Mouse (Mus musculus): Measurements from ENCODE around the gene Emc7.
"Not testable (repeated sequence)": the region's sequence is repeated elsewhere in the genome, so short reads cannot be mapped to it uniquely, and the experiment has no call there.

Gene Emc7

DNA sequence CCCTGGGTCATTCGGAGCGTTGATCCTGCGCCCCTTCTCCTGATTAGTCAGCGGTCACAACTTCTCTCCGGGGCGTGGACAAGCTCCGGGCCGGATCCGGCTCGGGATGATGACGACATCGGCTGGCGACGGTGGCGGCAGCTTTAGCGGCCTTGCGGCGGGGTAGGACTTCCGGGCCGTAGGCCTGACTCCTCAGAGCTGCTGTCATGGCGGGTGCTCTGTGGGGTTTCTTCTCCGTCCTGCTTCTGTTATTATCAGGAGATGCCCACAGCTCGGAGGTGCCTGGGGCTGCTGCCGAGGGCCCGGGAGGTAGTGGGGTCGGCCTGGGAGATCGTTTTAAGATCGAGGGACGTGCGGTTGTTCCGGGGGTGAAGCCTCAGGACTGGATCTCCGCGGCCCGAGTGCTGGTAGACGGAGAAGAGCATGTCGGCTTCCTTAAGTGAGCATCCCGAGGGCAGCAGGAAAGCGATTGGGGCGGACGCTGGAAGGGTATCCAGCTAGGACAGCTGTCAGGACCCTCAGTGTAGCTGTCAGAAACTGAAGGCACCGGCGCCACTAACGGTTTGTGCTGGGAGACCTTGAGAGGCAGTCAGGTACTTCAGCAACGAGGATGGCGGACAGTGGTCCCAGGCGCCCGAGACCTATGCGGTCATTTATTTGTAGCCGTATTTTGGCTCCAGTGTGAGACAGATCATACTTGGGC is at the start of gene Emc7:
Emc7 (plus strand) TSS at position 136 of the 703 bp plus-strand sequence.
- DNase-seq (ENCODE audit: low read depth): peak; percentile 89

GRCm38 (mm10) chr2:112407030-112407429 is 47.8 kb upstream of the Emc7 start:
- no peak for DNase-seq (ENCODE audit: low read depth)

- DNase-seq (ENCODE audit: low read depth): no peak
Measured at GRCm38 (mm10) chr2:112425308-112425707, 29.5 kb upstream of the Emc7 start.

GRCm38 (mm10) chr2:112428534-112428933 is 26.3 kb upstream of the Emc7 start:
- DNase-seq (ENCODE audit: low read depth): not testable (repeated sequence)

DNA sequence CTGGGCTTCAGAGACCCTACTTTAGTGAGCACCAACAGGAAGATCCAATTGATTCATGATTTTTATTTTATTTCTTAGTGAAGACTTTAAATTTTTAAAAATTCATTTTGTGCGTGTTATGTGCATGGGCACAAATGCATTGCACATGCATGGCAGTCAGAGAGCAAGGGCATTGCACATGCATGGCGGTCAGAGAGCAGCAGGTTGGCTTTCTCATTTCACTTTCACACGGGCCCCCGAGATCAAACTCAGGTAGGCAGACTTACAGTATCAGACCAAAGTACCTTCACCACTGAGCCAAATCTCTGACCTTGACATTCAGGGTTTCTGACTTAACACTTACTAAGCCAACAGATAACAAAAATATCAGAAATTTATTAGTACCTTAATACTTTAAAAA is 25.1 kb upstream of the Emc7 start:
- no peak for DNase-seq (ENCODE audit: low read depth)

DNA sequence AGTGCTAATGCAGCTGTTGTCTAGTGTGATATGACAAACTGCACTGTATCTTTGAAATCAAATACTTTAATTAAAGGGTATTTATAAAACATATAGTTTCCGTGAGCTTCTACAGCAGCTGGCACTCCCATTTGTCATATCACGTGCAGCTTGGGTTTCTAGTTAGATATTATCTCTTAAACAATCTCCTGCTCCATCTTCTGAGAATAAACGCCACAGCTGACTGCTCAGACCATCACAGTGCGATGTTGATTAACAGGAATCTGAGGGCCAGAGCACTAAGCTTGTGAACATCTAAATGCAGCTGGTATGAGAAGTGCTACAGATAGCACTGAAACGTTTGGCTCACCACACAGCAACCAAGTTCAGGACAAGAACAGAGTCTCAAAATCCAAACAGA is 24.4 kb upstream of the Emc7 start:
- no peak for DNase-seq (ENCODE audit: low read depth)

DNA sequence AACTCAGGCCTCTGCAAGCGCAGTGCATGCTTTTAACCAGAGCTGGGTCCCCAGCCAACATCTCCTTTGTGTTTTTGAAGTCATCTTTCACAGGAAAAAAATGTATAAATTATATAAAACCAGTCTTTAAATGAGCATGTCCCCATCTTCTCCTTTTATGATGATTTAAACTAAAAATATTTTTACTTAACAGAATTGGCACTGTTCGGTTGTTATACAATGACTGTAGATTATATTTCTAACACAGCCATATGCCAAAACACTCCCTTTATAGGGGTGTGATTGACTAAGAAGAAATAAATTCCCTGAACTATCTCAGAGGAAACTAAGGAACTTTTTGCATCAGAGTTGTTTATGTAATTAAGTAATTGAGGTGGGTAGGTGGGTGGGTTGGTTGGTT is 22.3 kb upstream of the Emc7 start:
- DNase-seq (ENCODE audit: low read depth): no peak

- DNase-seq (ENCODE audit: low read depth): peak; percentile 38
Measured at GRCm38 (mm10) chr2:112433359-112433758, 21.4 kb upstream of the Emc7 start.

GRCm38 (mm10) chr2:112436292-112436691 is 18.5 kb upstream of the Emc7 start:
- no peak for DNase-seq (ENCODE audit: low read depth)

GRCm38 (mm10) chr2:112437589-112437988 is 17.2 kb upstream of the Emc7 start:
- DNase-seq (ENCODE audit: low read depth): no peak

DNA sequence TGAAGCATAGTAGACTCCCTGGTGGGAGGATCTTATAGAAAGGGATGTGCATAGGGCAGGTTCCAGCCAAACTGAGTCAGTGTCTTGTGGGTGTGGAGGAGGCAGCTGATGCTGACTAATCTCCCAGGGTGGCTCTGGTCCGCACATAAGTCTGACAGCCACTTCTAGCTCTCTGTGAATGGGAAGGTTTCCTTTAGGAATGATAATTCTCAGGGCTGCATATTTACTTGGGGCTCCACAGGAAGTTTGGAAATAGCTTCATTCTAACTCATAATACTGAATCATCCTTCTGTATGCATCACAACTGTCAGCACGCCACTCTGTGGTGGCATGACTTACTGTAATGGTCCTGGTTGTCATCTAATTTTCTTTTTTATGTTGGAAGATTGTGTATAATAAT is 11.3 kb upstream of the Emc7 start:
- peak; percentile 82 for DNase-seq (ENCODE audit: low read depth)

- DNase-seq (ENCODE audit: low read depth): peak; percentile 53
Measured at GRCm38 (mm10) chr2:112445511-112445910, 9.3 kb upstream of the Emc7 start.

DNA sequence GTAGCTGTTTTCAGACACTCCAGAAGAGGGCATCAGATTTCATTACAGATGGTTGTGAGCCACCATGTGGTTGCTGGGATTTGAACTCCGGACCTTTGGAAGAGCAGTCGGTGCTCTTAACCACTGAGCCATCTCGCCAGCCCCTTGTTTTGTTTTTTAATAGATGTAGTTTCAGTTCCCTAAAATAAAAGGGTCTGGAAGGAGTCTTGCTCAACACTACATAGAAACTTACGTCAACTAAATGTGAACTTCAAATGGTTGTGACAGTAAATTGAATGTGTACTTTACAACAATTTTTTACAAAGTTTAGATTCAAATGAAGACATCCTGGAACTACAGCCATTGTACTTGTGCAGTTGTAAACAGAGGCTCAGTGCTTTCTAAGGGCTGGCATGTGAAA is 6.8 kb upstream of the Emc7 start:
- not testable (repeated sequence) for DNase-seq (ENCODE audit: low read depth)

- no peak for DNase-seq (ENCODE audit: low read depth)
Measured at GRCm38 (mm10) chr2:112448510-112449059, 6.2 kb upstream of the Emc7 start.

DNA sequence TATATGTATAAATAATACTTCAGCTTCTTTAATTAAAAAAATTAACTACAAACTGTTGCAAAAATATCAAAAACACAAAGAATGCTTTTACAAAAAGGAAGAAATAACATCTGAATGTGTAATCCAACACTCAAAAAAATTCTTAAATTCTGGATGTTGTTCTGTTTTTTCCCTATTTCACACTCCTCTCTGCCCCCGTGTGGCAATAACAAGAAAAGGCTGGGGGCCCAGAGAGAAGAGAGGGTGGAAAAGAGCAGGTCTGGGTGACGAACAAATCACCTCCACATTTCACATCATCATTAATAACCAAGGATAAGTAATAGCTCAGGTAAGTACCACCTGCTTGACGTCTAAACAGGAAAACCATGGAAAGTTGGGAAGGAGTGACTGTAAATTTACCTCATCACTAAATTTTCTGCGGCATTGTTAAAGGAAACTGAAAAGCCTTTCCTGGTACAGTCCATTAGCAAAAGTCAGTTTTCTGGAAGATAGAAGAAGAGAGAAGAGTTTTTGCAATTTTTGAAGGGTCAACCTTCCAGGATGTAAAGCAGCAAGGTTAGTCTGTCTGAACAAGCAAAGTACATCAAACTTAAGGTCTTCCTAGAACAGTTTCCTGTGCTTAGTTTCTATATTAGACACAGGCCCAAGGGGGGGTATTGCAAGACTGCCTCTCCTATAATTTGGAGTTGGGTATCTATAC is 5.0 kb upstream of the Emc7 start:
- DNase-seq (ENCODE audit: low read depth): no peak

DNA sequence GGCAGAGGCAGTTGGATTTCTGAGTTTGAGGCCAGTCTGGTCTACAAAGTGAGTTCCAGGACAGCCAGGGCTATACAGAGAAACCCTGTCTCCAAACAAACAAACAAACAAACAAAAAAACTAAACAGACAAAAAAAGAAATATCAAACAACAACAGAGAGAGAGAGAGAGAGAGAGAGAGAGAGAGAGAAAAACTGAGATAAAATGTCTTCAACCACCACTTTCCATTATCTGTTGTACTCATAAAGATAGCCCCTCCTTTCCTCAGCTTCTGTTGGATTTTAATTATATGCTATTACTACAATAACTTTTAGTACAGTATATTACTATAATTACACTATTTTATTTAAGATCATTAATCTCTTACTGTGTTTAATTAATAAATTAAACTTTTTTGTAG is 2.3 kb upstream of the Emc7 start:
- not testable (repeated sequence) for DNase-seq (ENCODE audit: low read depth)

- no peak for DNase-seq (ENCODE audit: low read depth)
Measured at GRCm38 (mm10) chr2:112454125-112454861, 504 bp upstream of the Emc7 start.

- no peak for DNase-seq (ENCODE audit: low read depth)
Measured at GRCm38 (mm10) chr2:112460557-112460956, 5.8 kb downstream of the Emc7 start.

DNA sequence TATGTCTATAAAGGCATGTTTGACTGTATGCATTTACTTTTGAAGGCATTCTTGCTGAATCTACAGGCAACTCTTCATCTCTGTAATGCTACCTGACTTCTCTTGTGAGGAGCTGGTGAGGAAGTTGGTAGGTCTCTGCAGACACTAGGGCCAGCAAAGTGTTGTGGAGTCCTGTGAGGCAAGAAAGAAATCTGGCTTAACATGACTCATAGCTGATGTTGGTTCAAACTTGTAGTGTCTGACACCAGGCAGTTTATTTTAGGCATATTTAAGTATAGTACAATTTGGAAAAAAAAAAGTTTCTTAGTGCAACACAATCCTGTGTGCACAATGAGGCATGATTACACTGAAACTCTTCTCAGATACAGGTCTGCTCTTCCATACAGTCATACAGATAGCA is 14.7 kb downstream of the Emc7 start:
- DNase-seq (ENCODE audit: low read depth): no peak

- DNase-seq (ENCODE audit: low read depth): no peak
Measured at GRCm38 (mm10) chr2:112470961-112471381, 16.2 kb downstream of the Emc7 start.

DNA sequence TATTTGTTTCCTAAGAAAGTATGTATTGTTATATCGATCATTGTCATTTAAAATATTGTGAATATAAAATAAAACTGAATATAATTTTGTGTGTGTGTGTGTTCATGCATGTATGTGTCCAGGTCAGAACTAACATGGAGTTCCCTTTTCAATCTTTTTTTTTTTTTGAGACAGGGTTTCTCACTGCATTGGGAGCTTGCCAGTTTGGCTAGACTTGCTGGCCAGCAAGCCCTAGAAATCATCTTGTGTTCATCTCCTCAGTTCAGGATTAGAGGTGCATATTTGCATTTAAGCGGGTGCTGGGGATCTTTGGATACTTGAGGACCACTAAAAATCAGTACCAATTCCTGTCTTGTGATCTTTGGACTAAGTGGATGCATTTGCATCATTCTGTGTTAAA is 17.3 kb downstream of the Emc7 start:
- DNase-seq (ENCODE audit: low read depth): no peak

DNA sequence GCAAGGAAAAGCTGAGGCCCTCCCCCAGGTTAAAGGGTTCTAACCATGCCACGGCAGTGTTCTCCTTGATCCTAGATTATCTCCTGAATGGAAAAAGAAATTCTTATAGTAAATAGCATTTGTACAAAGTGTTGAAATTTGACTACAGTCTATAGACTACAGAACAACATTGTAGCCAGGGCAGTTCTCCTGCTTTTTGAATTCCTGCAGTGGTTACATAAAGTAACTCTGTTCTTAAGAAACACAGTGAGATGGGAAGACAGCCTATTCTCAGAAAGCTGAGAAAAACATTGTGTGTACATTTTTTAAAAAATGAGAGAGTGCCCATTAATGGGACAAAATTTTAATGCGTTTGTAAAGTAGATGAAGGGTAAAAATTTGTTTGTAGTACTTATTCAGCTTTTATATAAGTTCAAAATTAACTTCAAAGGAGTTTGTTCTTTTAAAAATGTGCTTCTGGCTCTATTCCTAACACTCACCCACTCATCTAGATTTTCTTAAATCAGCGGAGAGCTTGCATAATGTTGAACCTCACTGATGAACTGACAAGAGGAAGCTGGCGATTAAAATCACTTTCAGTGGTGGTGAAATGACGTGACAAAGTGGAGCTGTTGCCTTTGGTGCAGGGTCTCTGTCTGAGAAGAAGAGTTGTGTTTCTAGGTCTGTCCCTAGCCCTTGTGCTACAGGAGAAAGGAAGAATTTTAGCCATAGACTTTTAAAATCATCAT is 20.4 kb downstream of the Emc7 start:
- DNase-seq (ENCODE audit: low read depth): no peak

All from fibroblast of lung, adult 2 months (primary cell).